Mouse (Mus musculus) retina, postnatal 7 days (tissue): Measurements from ENCODE around the gene Osr1.

Experiments used
- DNase-seq: peaks from one replicate; pipeline ENCODE4 v3.0.0-alpha.2; 2012; ENCODE audit warnings: low read depth, low spot score

Osr1 gene

DNA sequence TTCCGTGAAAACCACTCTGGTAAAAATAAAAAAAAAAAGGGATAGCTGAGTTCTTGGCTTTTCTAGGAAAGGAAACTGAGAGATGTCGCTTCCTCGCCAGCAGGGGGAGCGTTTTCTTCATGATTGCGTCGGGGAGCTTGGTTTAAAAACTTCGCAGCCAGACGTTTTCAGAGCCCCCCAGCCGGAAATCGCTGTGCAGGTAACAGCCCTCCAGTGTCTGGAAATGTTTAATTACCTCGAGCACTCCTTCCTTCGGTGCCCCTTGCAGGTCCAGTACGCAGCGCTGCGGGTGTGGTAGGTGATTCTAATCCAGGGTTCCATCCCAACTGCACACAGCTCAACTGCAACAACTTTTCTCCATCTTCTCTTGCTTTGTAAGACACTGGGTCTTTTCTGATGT is at the start of gene Osr1:
TSS of gene Osr1 (plus strand) at position 146 of the 400 bp plus-strand sequence.
- no peak for DNase-seq

DNA sequence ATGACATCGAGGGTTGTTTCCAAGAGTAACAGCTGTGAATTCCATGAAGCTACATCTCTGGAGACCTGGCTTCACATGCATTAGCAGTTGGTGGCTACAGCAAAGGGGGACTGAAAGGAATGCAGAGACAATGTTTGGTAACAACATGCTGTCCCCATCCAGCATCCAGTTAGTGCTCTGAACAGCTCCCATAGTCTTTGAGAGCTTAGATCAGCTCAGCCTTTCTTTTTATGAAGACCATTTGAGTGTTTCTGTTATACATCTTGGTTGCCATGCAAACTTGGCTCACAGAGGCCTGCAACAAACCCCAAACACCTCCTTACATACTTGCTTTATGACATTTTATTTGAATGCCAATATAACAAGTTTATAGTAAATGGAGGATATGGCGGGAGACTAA is 19.6 kb upstream of the Osr1 start:
- no peak for DNase-seq

- no peak for DNase-seq
Observed at GRCm38 (mm10) chr12:9564956-9565355, 5.0 kb upstream of the Osr1 start.

GRCm38 (mm10) chr12:9570496-9570995 is 630 bp downstream of the Osr1 start:
- DNase-seq = no peak

GRCm38 (mm10) chr12:9571276-9571940 is 1.5 kb downstream of the Osr1 start:
- no peak for DNase-seq

- DNase-seq = no peak
Observed at GRCm38 (mm10) chr12:9572022-9572421, 2.1 kb downstream of the Osr1 start.

GRCm38 (mm10) chr12:9573682-9574081 is 3.8 kb downstream of the Osr1 start:
- DNase-seq = no peak

DNA sequence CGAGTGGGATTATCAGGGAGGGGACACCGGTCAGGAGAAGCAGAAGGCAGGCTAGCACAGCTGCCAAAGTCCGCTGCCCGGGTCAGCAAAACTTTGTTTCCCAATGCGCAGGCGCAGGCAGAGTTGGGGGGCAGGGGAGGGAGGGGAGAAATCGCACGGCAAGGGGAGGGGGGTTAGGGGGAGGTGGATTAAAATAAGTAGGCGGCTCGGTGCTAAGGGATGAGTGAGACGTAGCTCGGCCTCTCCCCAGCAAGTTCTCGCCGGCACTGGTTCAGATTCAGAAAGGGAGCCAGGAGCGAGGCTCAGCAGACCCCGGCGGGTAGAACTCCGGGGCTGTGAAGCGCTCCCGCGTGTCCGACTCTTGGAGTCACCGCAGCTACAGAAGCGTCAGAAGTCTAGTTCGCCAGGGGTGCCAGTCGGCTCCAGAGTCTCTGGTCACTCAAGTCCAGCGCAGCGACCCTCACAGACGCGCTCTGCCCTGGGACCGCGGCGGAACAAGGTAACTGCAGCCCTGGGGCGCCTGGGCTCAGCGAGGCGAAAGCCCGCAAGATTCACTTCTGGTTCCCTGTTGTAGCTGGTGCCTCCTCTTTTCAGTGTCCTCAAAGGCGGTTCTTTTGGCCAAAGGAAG is 4.4 kb downstream of the Osr1 start:
- DNase-seq = no peak

DNA sequence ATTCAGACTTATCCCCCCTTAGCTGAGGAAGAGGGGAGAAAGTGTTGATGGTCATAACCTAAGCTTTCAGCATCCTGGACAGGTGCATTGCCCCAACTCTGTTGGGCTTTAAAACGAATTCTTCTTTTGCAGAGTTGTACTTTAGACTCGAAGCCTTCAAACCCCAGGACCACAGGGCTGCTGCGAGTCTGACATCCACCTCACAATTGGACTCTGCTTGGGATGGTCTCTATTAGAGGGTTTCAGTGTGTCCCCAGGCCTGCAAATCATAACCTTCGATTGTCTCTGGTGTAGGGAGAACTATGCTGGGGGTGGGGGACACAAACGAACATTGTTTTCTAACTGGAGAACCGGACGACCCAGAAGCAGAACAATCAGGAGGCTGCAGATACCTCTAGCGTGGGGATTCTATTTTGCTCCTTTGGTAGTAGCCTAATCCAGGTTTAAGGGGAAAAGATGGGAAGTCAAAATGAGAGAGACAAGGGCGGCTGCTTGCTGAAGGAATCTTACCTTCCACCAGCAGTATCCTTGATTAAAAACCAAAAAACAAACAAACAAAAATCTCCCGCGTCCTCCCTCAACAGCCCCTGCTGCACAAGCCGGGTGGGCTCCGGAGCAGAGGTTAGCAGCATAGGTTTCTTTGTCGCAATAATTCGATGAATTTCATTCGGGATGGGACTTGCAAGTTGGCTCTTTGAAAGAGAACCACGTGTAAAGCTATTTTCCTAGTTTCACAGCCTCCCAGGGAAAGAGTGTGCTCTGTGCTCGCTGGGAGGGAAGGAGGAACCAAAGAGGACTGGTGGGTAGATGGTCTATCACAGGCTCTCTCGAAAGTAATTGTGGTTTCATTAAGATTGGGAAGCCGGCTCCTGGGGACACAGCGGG is 5.5 kb downstream of the Osr1 start:
- no peak for DNase-seq

DNA sequence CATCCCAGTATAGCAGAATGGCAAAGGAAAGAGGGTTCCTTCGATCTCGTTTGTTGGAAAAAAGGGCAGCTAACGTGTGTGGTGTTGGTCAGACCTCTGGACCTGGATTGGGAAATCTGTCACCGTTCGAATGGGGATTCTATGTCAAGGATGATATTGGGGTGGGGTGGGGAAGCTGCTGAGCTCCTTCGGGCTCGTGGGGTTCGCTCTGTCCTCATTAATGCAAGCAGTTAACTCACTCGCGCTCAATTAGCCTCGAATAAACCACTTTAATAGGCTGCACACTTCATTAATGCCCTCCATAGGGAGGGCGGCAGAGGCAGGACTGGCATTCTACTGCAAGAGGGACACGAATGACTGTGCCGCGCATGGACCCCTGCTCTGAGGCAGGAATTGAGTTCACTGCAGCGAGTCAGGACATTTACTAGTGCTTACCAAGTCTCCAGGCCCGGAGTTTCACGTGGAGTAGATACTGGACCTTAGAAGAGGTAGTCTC is 6.2 kb downstream of the Osr1 start:
- DNase-seq = no peak

DNA sequence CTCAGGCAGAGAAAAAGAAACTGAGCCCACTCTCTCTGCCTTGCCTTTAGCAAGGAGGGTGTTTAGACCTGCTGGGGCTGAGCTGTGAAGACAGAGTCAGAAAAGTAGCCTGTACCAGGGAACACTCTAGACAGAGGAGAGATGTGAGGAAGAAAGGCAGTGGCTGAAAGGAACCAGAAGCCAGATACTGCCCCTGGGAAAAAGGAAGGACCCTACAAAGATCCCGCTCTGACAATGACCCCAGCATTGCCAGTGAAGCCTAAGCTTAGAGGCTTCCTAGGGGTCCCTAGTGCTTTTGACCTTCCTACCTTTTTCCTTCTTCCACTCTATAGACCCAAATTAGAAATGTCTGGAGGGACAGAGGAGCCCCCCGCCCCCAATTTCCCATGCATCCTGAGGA is 7.7 kb downstream of the Osr1 start:
- no peak for DNase-seq

GRCm38 (mm10) chr12:9578591-9578990 is 8.7 kb downstream of the Osr1 start:
- no peak for DNase-seq

DNA sequence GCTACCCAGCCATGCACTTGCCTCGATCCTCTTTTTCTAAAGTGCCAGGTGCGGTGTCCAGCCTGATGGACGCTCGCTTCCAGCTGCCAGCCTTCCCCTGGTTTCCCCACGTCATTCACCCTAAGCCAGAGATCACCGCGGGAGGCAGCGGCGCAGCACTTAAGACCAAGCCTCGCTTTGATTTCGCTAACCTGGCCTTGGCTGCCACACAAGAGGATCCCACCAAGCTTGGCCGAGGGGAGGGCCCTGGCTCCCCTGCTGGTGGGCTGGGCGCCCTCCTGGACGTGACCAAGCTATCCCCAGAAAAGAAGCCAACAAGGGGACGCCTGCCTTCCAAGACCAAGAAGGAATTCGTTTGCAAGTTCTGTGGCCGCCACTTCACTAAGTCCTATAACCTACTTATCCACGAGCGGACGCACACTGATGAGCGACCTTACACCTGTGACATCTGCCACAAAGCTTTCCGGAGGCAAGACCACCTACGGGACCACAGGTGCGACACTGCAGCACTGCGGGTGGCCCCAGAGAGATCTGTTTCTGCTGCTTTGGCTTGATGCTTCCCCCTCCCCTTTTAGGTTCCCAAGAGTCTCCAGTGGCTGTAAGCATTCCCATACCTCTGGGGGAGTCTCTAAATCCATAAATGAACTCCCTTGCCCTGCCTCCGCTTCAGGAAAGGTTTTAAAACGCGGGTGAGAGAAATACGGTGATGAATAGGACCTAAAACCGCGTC is 9.6 kb downstream of the Osr1 start:
- DNase-seq = no peak

DNA sequence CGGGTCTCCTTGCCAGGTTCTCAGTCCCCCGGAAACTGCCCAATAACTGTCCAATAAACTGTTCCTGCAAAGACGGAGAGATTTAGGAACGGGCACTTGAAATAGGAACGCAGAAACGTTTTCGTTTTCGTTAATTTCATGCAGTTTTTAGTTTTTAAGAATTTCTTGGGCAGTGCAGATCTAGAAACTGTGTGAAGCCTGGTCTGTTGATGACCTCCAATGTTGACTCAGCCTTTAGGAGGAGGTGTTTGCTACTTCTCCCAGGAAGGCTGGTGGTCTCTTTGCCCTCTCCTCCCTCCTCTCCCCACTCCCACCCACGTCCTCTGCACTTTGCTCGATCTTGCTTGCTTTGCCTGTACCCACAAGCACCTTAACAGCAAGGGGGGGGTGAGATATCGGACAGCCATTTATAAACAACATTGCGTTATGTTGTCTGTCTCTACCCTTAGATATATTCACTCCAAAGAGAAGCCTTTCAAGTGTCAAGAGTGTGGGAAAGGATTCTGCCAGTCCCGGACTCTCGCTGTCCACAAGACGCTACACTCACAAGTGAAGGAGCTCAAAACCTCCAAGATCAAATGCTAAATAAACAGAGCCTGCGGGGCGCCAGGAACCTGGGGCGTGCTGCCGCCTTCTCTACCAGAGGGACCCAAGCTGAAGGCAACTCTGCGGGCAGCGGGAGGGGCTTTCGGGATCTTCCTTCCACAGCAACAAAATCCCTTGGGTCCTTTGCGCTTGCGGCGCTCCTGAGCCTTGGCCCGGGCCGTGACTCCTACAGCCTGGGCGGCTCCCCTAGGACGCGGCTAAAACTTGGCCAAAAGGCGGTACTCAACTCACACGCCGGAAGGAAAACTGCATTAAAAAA is 10.4 kb downstream of the Osr1 start:
- no peak for DNase-seq

DNA sequence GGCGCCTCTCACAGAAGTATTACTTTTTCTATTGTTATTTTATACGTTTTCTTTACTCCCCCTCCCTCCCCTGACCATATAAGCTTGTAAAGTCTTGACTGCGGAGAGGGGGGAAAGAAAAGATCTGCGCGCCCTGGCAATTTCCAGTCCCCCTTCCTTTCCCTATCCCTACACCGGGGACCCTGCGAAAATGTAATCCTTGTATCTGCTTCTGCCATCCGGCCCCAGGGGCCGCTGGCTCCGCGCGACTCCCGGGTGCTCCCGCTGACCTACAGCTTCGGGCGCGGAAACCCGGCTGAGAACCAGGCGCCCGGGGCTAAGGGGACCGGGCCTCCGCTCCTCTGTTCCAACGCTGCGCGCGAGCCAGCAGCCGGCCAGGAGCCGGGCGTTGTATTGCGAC is 11.1 kb downstream of the Osr1 start:
- DNase-seq = no peak

DNA sequence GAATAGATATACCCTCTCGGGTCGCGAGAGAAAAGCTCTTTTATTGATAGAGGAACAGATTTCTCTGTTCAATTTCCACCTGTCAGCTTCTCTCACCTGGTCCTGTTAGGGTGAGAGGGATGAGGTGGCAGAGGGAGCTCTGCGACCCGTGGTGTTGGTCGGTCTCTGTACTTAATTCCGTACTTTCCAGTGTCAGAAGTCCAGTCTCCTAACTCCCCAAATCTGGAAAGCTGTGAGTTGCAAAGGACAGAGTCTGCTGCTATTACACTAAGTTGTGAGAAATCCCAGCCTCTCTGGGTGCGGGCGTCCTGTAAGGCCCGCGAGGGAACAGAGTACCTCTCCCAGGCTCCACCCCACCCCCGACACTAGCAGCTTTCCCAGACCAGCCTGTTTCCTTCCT is 11.6 kb downstream of the Osr1 start:
- DNase-seq = no peak

GRCm38 (mm10) chr12:9582248-9582995 is 12.5 kb downstream of the Osr1 start:
- DNase-seq = no peak

DNA sequence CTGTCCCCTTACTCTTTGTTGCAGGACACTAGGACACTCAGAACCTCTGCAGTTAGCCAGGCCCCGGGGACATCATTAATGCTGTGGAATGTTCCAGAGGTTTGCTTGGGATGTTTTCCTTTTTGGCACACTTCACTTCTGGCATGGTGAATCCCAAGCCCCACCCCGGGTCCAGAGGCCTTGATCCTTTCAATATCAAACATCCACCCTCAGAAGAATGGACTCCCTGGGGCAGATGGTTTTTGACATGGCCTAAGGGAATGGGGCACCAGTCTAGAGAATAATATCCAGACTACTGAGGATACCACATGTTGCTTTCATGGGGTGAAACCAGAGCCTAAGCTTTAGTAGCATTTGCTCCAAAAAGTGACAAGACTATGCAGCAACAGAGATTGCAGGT is 13.5 kb downstream of the Osr1 start:
- no peak for DNase-seq

- DNase-seq = no peak
Observed at GRCm38 (mm10) chr12:9584366-9585084, 14.6 kb downstream of the Osr1 start.
